Mouse (Mus musculus): ENCODE results near the gene Snrnp70. TPM values are rescaled to one million over a fixed set of nuclear protein-coding genes. Genes with fewer than 3 reads are reported as not detected.
A peak's percentile ranks its signal among the peaks of the same experiment; 100 is the strongest.

Gene Snrnp70
- total and polyA plus RNA-seq, 2 experiments: 43.3 to 101 TPM

GRCm38 (mm10) chr7:45368178-45368577, 27.4 kb downstream of the Snrnp70 start:
- WGBS: 93% methylated on average over 15 of the region's 15 CpGs
- Histone ChIP-seq H3K79me2 (ENCODE audit: control insufficient read depth, insufficient read depth, low read length) (no peaks in the 10 kb centered on the region), H3K27me3 (ENCODE audit: control insufficient read depth, insufficient read depth, low read length) (no peaks in the 10 kb centered on the region), H3K36me3 (ENCODE audit: control insufficient read depth, insufficient read depth, low read length) (no peaks in the 10 kb centered on the region), H3K27ac (replicated peaks; ENCODE audit: insufficient read depth, low read depth, low read length) (no peak overlapping the region), H3K4me3 (ENCODE audit: insufficient read depth, low read depth, low read length) (no peak overlapping the region), H3K4me1 (ENCODE audit: control insufficient read depth, insufficient read depth, low read length) (no peaks in the 10 kb centered on the region), H3K9ac (ENCODE audit: low read depth, low read length) (no peak overlapping the region)
- TF ChIP-seq CTCF (IDR thresholded peaks at IDR 0.05; ENCODE audit: low read depth, low read length) (no peak), POLR2A (IDR thresholded peaks at IDR 0.05; ENCODE audit: extremely low read depth, insufficient read depth, low read length) (no peak)
- DNase-seq (ENCODE audit: extremely low read depth, low read depth, low spot score): no peak

- WGBS: 1% methylated on average over 70 of the region's 70 CpGs
- peak; percentile 77 for TF ChIP-seq CTCF (IDR thresholded peaks at IDR 0.05; ENCODE audit: low read depth, low read length)
- no peak for TF ChIP-seq POLR2A (IDR thresholded peaks at IDR 0.05; ENCODE audit: extremely low read depth, insufficient read depth, low read length)
- H3K27me3 ChIP-seq (ENCODE audit: control insufficient read depth, insufficient read depth, low read length): no peaks in the 10 kb centered on the region
These were observed 28.3 kb downstream of the Snrnp70 start for GRCm38 (mm10) chr7:45367020-45367880.

GRCm38 (mm10) chr7:45366652-45367019, 28.9 kb downstream of the Snrnp70 start, which contains the start of gene Ppfia3:
TSS of gene Ppfia3 (minus strand) at chr7:45367019.
- Histone ChIP-seq H3K9ac (ENCODE audit: low read depth, low read length) (peak within 1 kb of the TSS; percentile 60), H3K36me3 (ENCODE audit: control insufficient read depth, insufficient read depth, low read length) (no peaks in the 10 kb centered on the region), H3K4me1 (ENCODE audit: control insufficient read depth, insufficient read depth, low read length) (peaks cover under 1% of the 10 kb centered on the region; the same call in 1 of the 2 replicates), H3K79me2 (ENCODE audit: control insufficient read depth, insufficient read depth, low read length) (no peaks in the 10 kb centered on the region), H3K27ac (replicated peaks; ENCODE audit: insufficient read depth, low read depth, low read length) (no peak within 1 kb of the TSS), H3K4me3 (ENCODE audit: insufficient read depth, low read depth, low read length) (peak within 1 kb of the TSS; percentile 58), H3K27me3 (ENCODE audit: control insufficient read depth, insufficient read depth, low read length) (peaks cover 6% of the 10 kb centered on the region)
- no peak for DNase-seq (ENCODE audit: extremely low read depth, low read depth, low spot score)
- 1% methylated on average over 26 of the region's 26 CpGs for WGBS
- no peak for TF ChIP-seq CTCF (IDR thresholded peaks at IDR 0.05; ENCODE audit: low read depth, low read length)
- TF ChIP-seq POLR2A (IDR thresholded peaks at IDR 0.05; ENCODE audit: extremely low read depth, insufficient read depth, low read length): no peak

More at GRCm38 (mm10) chr7:45367020-45367880, 28.3 kb downstream of the Snrnp70 start:
- H3K4me1 ChIP-seq (ENCODE audit: control insufficient read depth, insufficient read depth, low read length): no peaks in the 10 kb centered on the region
- DNase-seq (ENCODE audit: extremely low read depth, low read depth, low spot score): peak; percentile 70
- no peaks in the 10 kb centered on the region for H3K36me3 ChIP-seq (ENCODE audit: control insufficient read depth, insufficient read depth, low read length)
- no peak overlapping the region for H3K27ac ChIP-seq (replicated peaks; ENCODE audit: insufficient read depth, low read depth, low read length)
- no peaks in the 10 kb centered on the region for H3K79me2 ChIP-seq (ENCODE audit: control insufficient read depth, insufficient read depth, low read length)
- H3K9ac ChIP-seq (ENCODE audit: low read depth, low read length): peak overlapping the region; percentile 60
- peak overlapping the region; percentile 58 for H3K4me3 ChIP-seq (ENCODE audit: insufficient read depth, low read depth, low read length)

GRCm38 (mm10) chr7:45365742-45366651, 29.5 kb downstream of the Snrnp70 start:
- H3K79me2 ChIP-seq (ENCODE audit: control insufficient read depth, insufficient read depth, low read length): no peaks in the 10 kb centered on the region
- DNase-seq (ENCODE audit: extremely low read depth, low read depth, low spot score): no peak
- H3K4me3 ChIP-seq (ENCODE audit: insufficient read depth, low read depth, low read length): peak overlapping the region; percentile 38; the same call in 1 of the 2 replicates
- H3K36me3 ChIP-seq (ENCODE audit: control insufficient read depth, insufficient read depth, low read length): no peaks in the 10 kb centered on the region
- H3K9ac ChIP-seq (ENCODE audit: low read depth, low read length): no peak overlapping the region
- peaks cover 3% of the 10 kb centered on the region; the same call in 1 of the 2 replicates for H3K4me1 ChIP-seq (ENCODE audit: control insufficient read depth, insufficient read depth, low read length)
- 3% methylated on average over 34 of the region's 35 CpGs for WGBS
- no peak overlapping the region for H3K27ac ChIP-seq (replicated peaks; ENCODE audit: insufficient read depth, low read depth, low read length)
- H3K27me3 ChIP-seq (ENCODE audit: control insufficient read depth, insufficient read depth, low read length): peaks cover 10% of the 10 kb centered on the region
- no peak for TF ChIP-seq POLR2A (IDR thresholded peaks at IDR 0.05; ENCODE audit: extremely low read depth, insufficient read depth, low read length)
- TF ChIP-seq CTCF (IDR thresholded peaks at IDR 0.05; ENCODE audit: low read depth, low read length): no peak

- no peaks in the 10 kb centered on the region for H3K36me3 ChIP-seq (ENCODE audit: control insufficient read depth, insufficient read depth, low read length)
- no peaks in the 10 kb centered on the region for H3K79me2 ChIP-seq (ENCODE audit: control insufficient read depth, insufficient read depth, low read length)
- DNase-seq (ENCODE audit: extremely low read depth, low read depth, low spot score): no peak
- H3K27ac ChIP-seq (replicated peaks; ENCODE audit: insufficient read depth, low read depth, low read length): no peak overlapping the region
- no peak for TF ChIP-seq POLR2A (IDR thresholded peaks at IDR 0.05; ENCODE audit: extremely low read depth, insufficient read depth, low read length)
- no peak for TF ChIP-seq CTCF (IDR thresholded peaks at IDR 0.05; ENCODE audit: low read depth, low read length)
- H3K4me1 ChIP-seq (ENCODE audit: control insufficient read depth, insufficient read depth, low read length): peaks cover 3% of the 10 kb centered on the region; the same call in 1 of the 2 replicates
- H3K9ac ChIP-seq (ENCODE audit: low read depth, low read length): no peak overlapping the region
- WGBS: 71% methylated on average over 2 of the region's 2 CpGs
- no peak overlapping the region for H3K4me3 ChIP-seq (ENCODE audit: insufficient read depth, low read depth, low read length)
- H3K27me3 ChIP-seq (ENCODE audit: control insufficient read depth, insufficient read depth, low read length): peaks cover 13% of the 10 kb centered on the region
These were observed 31.6 kb downstream of the Snrnp70 start for GRCm38 (mm10) chr7:45363983-45364382.
